Mouse (Mus musculus) liver, embryonic 11.5 days (tissue): ENCODE data around the gene Slc22a16. TPM values are rescaled to one million over a fixed set of nuclear protein-coding genes. Genes with fewer than 3 reads are reported as not detected.
A peak's percentile ranks its signal among the peaks of the same experiment; 100 is the strongest.
"Not testable (repeated sequence)": the region's sequence is repeated elsewhere in the genome, so short reads cannot be mapped to it uniquely, and the experiment has no call there.

Experiments used
- ATAC-seq: fragments of 200-750 bp; cut with Nextera tagmentation; replicated peaks from 2 replicates; pipeline ENCODE4 v1.8.0; 2017; ENCODE audit warnings: moderate number of reproducible peaks, mild to moderate bottlenecking, moderate TSS enrichment, moderate library complexity; ENCODE audit not compliant: low FRiP score
- DNase-seq: peaks from one replicate; pipeline ENCODE4 v3.0.0-alpha.2; 2017; ENCODE audit warnings: low spot score
- H3K27ac ChIP-seq: fragments of 300-500 bp; sonication (generic); 2 replicates; pipeline ENCODE4 v1.5.1; 2014; ENCODE audit warnings: mild to moderate bottlenecking, low read depth, low read length, control low read depth
- H3K27me3 ChIP-seq: fragments of 300-500 bp; sonication (generic); replicated peaks from 2 replicates; pipeline ENCODE4 v1.6.1; 2014; ENCODE audit warnings: low read length, mixed read lengths; ENCODE audit not compliant: control insufficient read depth, insufficient read depth
- H3K36me3 ChIP-seq: fragments of 300-500 bp; sonication (generic); 2 replicates; pipeline ENCODE4 v1.6.1; 2014; ENCODE audit warnings: mild to moderate bottlenecking, low read length, moderate library complexity, mixed read lengths; ENCODE audit not compliant: control insufficient read depth, insufficient read depth
- H3K4me1 ChIP-seq: fragments of 300-500 bp; sonication (generic); replicated peaks from 2 replicates; pipeline ENCODE4 v1.6.1; 2014; ENCODE audit warnings: low read length, mixed read lengths; ENCODE audit not compliant: control insufficient read depth, insufficient read depth
- H3K4me2 ChIP-seq: fragments of 300-500 bp; sonication (generic); 2 replicates; pipeline ENCODE4 v1.6.1; 2014; ENCODE audit warnings: mild to moderate bottlenecking, control low read depth, moderate library complexity
- H3K4me3 ChIP-seq: fragments of 300-500 bp; sonication (generic); 2 replicates; pipeline ENCODE4 v1.5.1; 2014; ENCODE audit warnings: low read depth, low read length, control low read depth
- H3K9ac ChIP-seq: fragments of 300-500 bp; sonication (generic); 2 replicates; pipeline ENCODE4 v1.6.1; 2014; ENCODE audit warnings: low read depth, low read length, control low read depth
- H3K9me3 ChIP-seq: fragments of 300-500 bp; sonication (generic); 2 replicates; pipeline ENCODE4 v1.6.1; 2016; ENCODE audit warnings: low read length, inconsistent platforms, mixed read lengths; ENCODE audit not compliant: control insufficient read depth
- WGBS: fragments of 180-500 bp; shearing (Covaris S2); extraction: QIAGEN DNeasy Blood & Tissue Kit; methylation state at CpG from one replicate; pipeline ENCODE4 v1.1.7; 2014; 5-methylcytosine and 5-hydroxymethylcytosine counted together
- polyA plus RNA-seq: library from polyadenylated mRNA; unstranded; fragments of >200 nt; fragmentation: Nextera tagmentation; extraction: Ambion mirVana; gene quantifications from 2 replicates; pipeline ENCODE4 v1.2.1, GENCODE M21; 2014

Gene Slc22a16
- polyA plus RNA-seq, 1 experiment from 2014 or later = not detected

GRCm38 (mm10) chr10:40527573-40527972, 42.6 kb upstream of the Slc22a16 start:
- DNase-seq (no peak), ATAC-seq (no peak)
- Histone ChIP-seq H3K4me1 (peaks cover 18% of the 10 kb centered on the region), H3K9ac (no peak overlapping the region), H3K4me2 (peak overlapping the region; percentile 21), H3K27me3 (no peaks in the 10 kb centered on the region), H3K36me3 (no peaks in the 10 kb centered on the region), H3K4me3 (no peak overlapping the region), H3K27ac (no peak overlapping the region), H3K9me3 (no peaks in the 10 kb centered on the region)
- WGBS = 26% methylated on average over 8 of the region's 8 CpGs

GRCm38 (mm10) chr10:40528668-40529067, 41.5 kb upstream of the Slc22a16 start:
- Histone ChIP-seq H3K9ac (no peak overlapping the region), H3K27ac (no peak overlapping the region), H3K27me3 (no peaks in the 10 kb centered on the region), H3K9me3 (no peaks in the 10 kb centered on the region), H3K4me2 (no peak overlapping the region), H3K4me1 (peaks cover 18% of the 10 kb centered on the region), H3K4me3 (no peak overlapping the region), H3K36me3 (no peaks in the 10 kb centered on the region)
- DNase-seq = no peak
- WGBS = 81% methylated on average over 8 of the region's 10 CpGs
- no peak for ATAC-seq

GRCm38 (mm10) chr10:40529617-40530016, 40.5 kb upstream of the Slc22a16 start:
- Histone ChIP-seq H3K36me3 (no peaks in the 10 kb centered on the region), H3K9ac (no peak overlapping the region), H3K4me2 (peak overlapping the region; percentile 25; the same call in 1 of the 2 replicates), H3K27ac (no peak overlapping the region), H3K27me3 (no peaks in the 10 kb centered on the region), H3K9me3 (no peaks in the 10 kb centered on the region), H3K4me3 (no peak overlapping the region), H3K4me1 (peaks cover 18% of the 10 kb centered on the region)
- DNase-seq (no peak), ATAC-seq (peak; percentile 53; the same call in 1 of the 2 replicates)
- WGBS = 40% methylated on average over 6 of the region's 6 CpGs

GRCm38 (mm10) chr10:40530661-40531060, 39.5 kb upstream of the Slc22a16 start:
- H3K4me1 ChIP-seq = peaks cover 18% of the 10 kb centered on the region
- WGBS = 83% methylated on average over 3 of the region's 3 CpGs
- no peak for ATAC-seq

GRCm38 (mm10) chr10:40532586-40532985, 37.5 kb upstream of the Slc22a16 start:
- not testable (repeated sequence) for H3K4me2 ChIP-seq, H3K9ac ChIP-seq, ATAC-seq, DNase-seq, H3K36me3 ChIP-seq, H3K4me3 ChIP-seq, H3K4me1 ChIP-seq, H3K9me3 ChIP-seq, H3K27ac ChIP-seq, H3K27me3 ChIP-seq
- WGBS = 89% methylated on average over 4 of the region's 4 CpGs

More at GRCm38 (mm10) chr10:40530661-40531060, 39.5 kb upstream of the Slc22a16 start:
- Histone ChIP-seq H3K9ac (no peak overlapping the region), H3K27ac (no peak overlapping the region), H3K36me3 (no peaks in the 10 kb centered on the region), H3K27me3 (no peaks in the 10 kb centered on the region), H3K9me3 (no peaks in the 10 kb centered on the region), H3K4me2 (no peak overlapping the region), H3K4me3 (no peak overlapping the region)
- no peak for DNase-seq

GRCm38 (mm10) chr10:40541351-40541750, 28.8 kb upstream of the Slc22a16 start:
- no peak overlapping the region for H3K27ac ChIP-seq
- no peak overlapping the region for H3K4me2 ChIP-seq
- H3K27me3 ChIP-seq = no peaks in the 10 kb centered on the region
- no peaks in the 10 kb centered on the region for H3K9me3 ChIP-seq
- no peaks in the 10 kb centered on the region for H3K4me1 ChIP-seq
- H3K9ac ChIP-seq = no peak overlapping the region
- no peak for DNase-seq
- WGBS = 77% methylated on average over 6 of the region's 6 CpGs
- no peak overlapping the region for H3K4me3 ChIP-seq
- ATAC-seq = no peak
- no peaks in the 10 kb centered on the region for H3K36me3 ChIP-seq

- ATAC-seq (no peak), DNase-seq (no peak)
- Histone ChIP-seq H3K9ac (no peak overlapping the region), H3K4me2 (no peak overlapping the region), H3K36me3 (no peaks in the 10 kb centered on the region), H3K27me3 (no peaks in the 10 kb centered on the region), H3K4me1 (no peaks in the 10 kb centered on the region), H3K4me3 (no peak overlapping the region), H3K27ac (no peak overlapping the region), H3K9me3 (no peaks in the 10 kb centered on the region)
- 56% methylated on average over 2 of the region's 2 CpGs for WGBS
These were observed 20.8 kb upstream of the Slc22a16 start for GRCm38 (mm10) chr10:40549317-40549716.

GRCm38 (mm10) chr10:40551801-40552200, 18.3 kb upstream of the Slc22a16 start:
- Histone ChIP-seq H3K9me3 (no peaks in the 10 kb centered on the region), H3K9ac (no peak overlapping the region), H3K27me3 (no peaks in the 10 kb centered on the region), H3K4me2 (no peak overlapping the region), H3K4me1 (no peaks in the 10 kb centered on the region), H3K4me3 (no peak overlapping the region), H3K36me3 (no peaks in the 10 kb centered on the region), H3K27ac (no peak overlapping the region)
- ATAC-seq = no peak
- DNase-seq = no peak
- 67% methylated on average over 2 of the region's 2 CpGs for WGBS

GRCm38 (mm10) chr10:40565695-40566094, 4.4 kb upstream of the Slc22a16 start:
- H3K4me1 ChIP-seq, DNase-seq, H3K27me3 ChIP-seq, H3K4me2 ChIP-seq, H3K27ac ChIP-seq, H3K4me3 ChIP-seq, H3K9ac ChIP-seq, ATAC-seq, H3K36me3 ChIP-seq, H3K9me3 ChIP-seq: not testable (repeated sequence)
- WGBS = 94% methylated on average over 6 of the region's 6 CpGs
